Comparison of ENCODE assay signal across 9 mouse cellular contexts in genomic region chr3:123353183-123353582, GRCm38 (mm10). TPM values are rescaled to one million over a fixed set of nuclear protein-coding genes. Genes with fewer than 3 reads are reported as not detected.
DNase-seq lines count a peak whose midpoint lies in the region; ATAC-seq and TF ChIP-seq lines count a peak whose summit lies in the region.
"Had no signal": no experiment of that assay in that cellular context is flagged by ENCODE, and none has a peak within 500 bp of the region (broad histone marks: within the 10 kb centered on the region; RNA-seq: fewer than 3 reads in every experiment).

No protein-coding gene starts in this region.

- no peaks in the 10 kb centered on the region for H3K9me3 ChIP-seq in midbrain, embryonic 15.5 days
- H3K9me3 ChIP-seq: neural tube, embryonic 13.5 days had no signal

- WGBS in heart, adult 2 months = 64% methylated on average over 6 of the region's 6 CpGs
- 62% methylated on average over 6 of the region's 6 CpGs for WGBS in midbrain, embryonic 15.5 days

- peak overlapping the region; percentile 75 for H3K27ac ChIP-seq in heart, adult 2 months
- no peak overlapping the region for H3K27ac ChIP-seq in midbrain, embryonic 15.5 days
- H3K27ac ChIP-seq: neural tube, embryonic 13.5 days had no signal

- no peaks in the 10 kb centered on the region for H3K79me2 ChIP-seq in heart, adult 2 months (replicated peaks; ENCODE audit: control insufficient read depth, insufficient read depth, low read length)

- H3K36me3 ChIP-seq in heart, adult 2 months (ENCODE audit: control insufficient read depth, insufficient read depth, low read length) = peaks cover 34% of the 10 kb centered on the region
- no peaks in the 10 kb centered on the region for H3K36me3 ChIP-seq in midbrain, embryonic 15.5 days (replicated peaks)
- H3K36me3 ChIP-seq: neural tube, embryonic 13.5 days had no signal

- no peak overlapping the region for H3K4me3 ChIP-seq in heart, adult 2 months
- H3K4me3 ChIP-seq in midbrain, embryonic 15.5 days = no peak overlapping the region
- H3K4me3 ChIP-seq: neural tube, embryonic 13.5 days had no signal

- no peak for TF ChIP-seq POLR2A in heart, adult 2 months (IDR thresholded peaks at IDR 0.05; ENCODE audit: insufficient read depth, low read depth, low read length)

- no peak overlapping the region for H3K4me2 ChIP-seq in midbrain, embryonic 15.5 days
- H3K4me2 ChIP-seq: neural tube, embryonic 13.5 days had no signal

- 0 out of 2 replicates have a peak overlapping the region, but pooled peaks have one; percentile 22 for H3K9ac ChIP-seq in heart, adult 2 months (ENCODE audit: low read depth, low read length)
- H3K9ac ChIP-seq in midbrain, embryonic 15.5 days = no peak overlapping the region
- H3K9ac ChIP-seq: neural tube, embryonic 13.5 days had no signal

- intact Hi-C loops in heart, adult 2 months (cut with DNase I) = loop anchor here (2.0 to 10.0 kb wide), 4 partner anchors 26 to 418 kb away; no protein-coding TSS in a partner anchor
- intact Hi-C loops in heart, postnatal 25 days (cut with DNase I) = loop anchor here (1.0 to 2.0 kb wide), 4 partner anchors 30 to 192 kb away; no protein-coding TSS in a partner anchor
- intact Hi-C loops in gastrocnemius, postnatal 14 days (cut with DNase I; ENCODE audit: low total_unique reads) = loop anchor here (10.0 kb wide), 1 partner anchor 188 kb away; no protein-coding TSS in a partner anchor

- 0 out of 2 replicates have a peak, but pooled peaks have one; percentile 9 for ATAC-seq in midbrain, embryonic 15.5 days (replicated peaks)

- DNase-seq in heart, adult 2 months = no peak
- no peak for DNase-seq in heart, postnatal 25 days (ENCODE audit: low spot score)
- peak; percentile 63 for DNase-seq in right cerebral cortex, postnatal 14 days
- DNase-seq in right cerebral cortex, postnatal 25 days = no peak
- DNase-seq in c-Kit-positive CD71-positive TER-119-negative erythroid progenitor cells, embryonic 14.5 days (ENCODE audit: low read depth) = peak; percentile 43
- DNase-seq in kidney, adult 8-10 months = peak; percentile 22 to 44
- no peak for DNase-seq in gastrocnemius, postnatal 14 days

- TF ChIP-seq EP300 in heart, adult 2 months (IDR thresholded peaks at IDR 0.05; ENCODE audit: insufficient read depth, low read depth, low read length) = no peak

- H3K4me1 ChIP-seq in heart, adult 2 months (ENCODE audit: control insufficient read depth, insufficient read depth, low read length) = peaks cover 4% of the 10 kb centered on the region; the same call in 1 of the 2 replicates
- H3K4me1 ChIP-seq in midbrain, embryonic 15.5 days = no peaks in the 10 kb centered on the region
- H3K4me1 ChIP-seq: neural tube, embryonic 13.5 days had no signal

- peak; percentile 80 for TF ChIP-seq CTCF in heart, adult 2 months (IDR thresholded peaks at IDR 0.05)

- no peaks in the 10 kb centered on the region for H3K27me3 ChIP-seq in heart, adult 2 months (ENCODE audit: control insufficient read depth, insufficient read depth, low read length)
- H3K27me3 ChIP-seq in midbrain, embryonic 15.5 days (replicated peaks) = no peaks in the 10 kb centered on the region
- H3K27me3 ChIP-seq: neural tube, embryonic 13.5 days had no signal

RNA-seq across cellular contexts. Expression of gene Mettl14, which starts 32.7 kb away (rescaled TPM):
- total RNA-seq in heart, adult 2 months (2021) = 10 to 100 TPM; 11.6 to 13.9 TPM
- 5.4 and 7.6 TPM in 2 replicates for polyA plus RNA-seq in heart, adult 2 months (2012; rRNA removed)
- 10 to 100 TPM; 10.2 to 11.8 TPM for total RNA-seq in heart, postnatal 25 days (2021)
- polyA plus RNA-seq in midbrain, embryonic 15.5 days (2015; fragmentation: Nextera tagmentation; extraction: Ambion mirVana) = 21.6 and 22.3 TPM in 2 replicates
- 10 to 100 TPM in 1 of 2 experiments, 1 to 10 TPM in 1; 9.5 to 10.4 TPM for total RNA-seq in gastrocnemius, postnatal 14 days (2021)

Comparison
In these comparisons a context has a peak if more than half of its experiments do, and no peak if none do; other contexts are left out.
1. DNase-seq: peak in right cerebral cortex, postnatal 14 days (single experiment), c-Kit-positive CD71-positive TER-119-negative erythroid progenitor cells, embryonic 14.5 days (single experiment) and kidney, adult 8-10 months (2 of 2); none in heart, adult 2 months (0 of 2), heart, postnatal 25 days (single experiment), right cerebral cortex, postnatal 25 days (single experiment) and gastrocnemius, postnatal 14 days (single experiment).